Mouse (Mus musculus): ENCODE results near the gene Hoxd3.

- no peak for TF ChIP-seq CTCF (IDR thresholded peaks at IDR 0.05; ENCODE audit: borderline replicate concordance, control insufficient read depth, extremely low read depth, insufficient read depth, low read length, poor library complexity)
- TF ChIP-seq POLR2A (IDR thresholded peaks at IDR 0.05; ENCODE audit: control insufficient read depth, extremely low read depth, insufficient read depth, low read length, poor library complexity), result no peak
Observed at GRCm38 (mm10) chr2:74704393-74704998, 7.2 kb upstream of the Hoxd3 start, which contains the start of gene Hoxd8.
